Mouse (Mus musculus) liver, embryonic 11.5 days (tissue): ENCODE data around the gene Rhog. TPM values are rescaled to one million over a fixed set of nuclear protein-coding genes. Genes with fewer than 3 reads are reported as not detected.
A peak's percentile ranks its signal among the peaks of the same experiment; 100 is the strongest.

Source experiments
- ATAC-seq: fragments of 200-750 bp; cut with Nextera tagmentation; replicated peaks from 2 replicates; pipeline ENCODE4 v1.8.0; 2017; ENCODE audit warnings: moderate number of reproducible peaks, mild to moderate bottlenecking, moderate TSS enrichment, moderate library complexity; ENCODE audit not compliant: low FRiP score
- DNase-seq: peaks from one replicate; pipeline ENCODE4 v3.0.0-alpha.2; 2017; ENCODE audit warnings: low spot score
- H3K27ac ChIP-seq: fragments of 300-500 bp; sonication (generic); 2 replicates; pipeline ENCODE4 v1.5.1; 2014; ENCODE audit warnings: mild to moderate bottlenecking, low read depth, low read length, control low read depth
- H3K27me3 ChIP-seq: fragments of 300-500 bp; sonication (generic); replicated peaks from 2 replicates; pipeline ENCODE4 v1.6.1; 2014; ENCODE audit warnings: low read length, mixed read lengths; ENCODE audit not compliant: control insufficient read depth, insufficient read depth
- H3K36me3 ChIP-seq: fragments of 300-500 bp; sonication (generic); 2 replicates; pipeline ENCODE4 v1.6.1; 2014; ENCODE audit warnings: mild to moderate bottlenecking, low read length, moderate library complexity, mixed read lengths; ENCODE audit not compliant: control insufficient read depth, insufficient read depth
- H3K4me1 ChIP-seq: fragments of 300-500 bp; sonication (generic); replicated peaks from 2 replicates; pipeline ENCODE4 v1.6.1; 2014; ENCODE audit warnings: low read length, mixed read lengths; ENCODE audit not compliant: control insufficient read depth, insufficient read depth
- H3K4me2 ChIP-seq: fragments of 300-500 bp; sonication (generic); 2 replicates; pipeline ENCODE4 v1.6.1; 2014; ENCODE audit warnings: mild to moderate bottlenecking, control low read depth, moderate library complexity
- H3K4me3 ChIP-seq: fragments of 300-500 bp; sonication (generic); 2 replicates; pipeline ENCODE4 v1.5.1; 2014; ENCODE audit warnings: low read depth, low read length, control low read depth
- H3K9ac ChIP-seq: fragments of 300-500 bp; sonication (generic); 2 replicates; pipeline ENCODE4 v1.6.1; 2014; ENCODE audit warnings: low read depth, low read length, control low read depth
- H3K9me3 ChIP-seq: fragments of 300-500 bp; sonication (generic); 2 replicates; pipeline ENCODE4 v1.6.1; 2016; ENCODE audit warnings: low read length, inconsistent platforms, mixed read lengths; ENCODE audit not compliant: control insufficient read depth
- WGBS: fragments of 180-500 bp; shearing (Covaris S2); extraction: QIAGEN DNeasy Blood & Tissue Kit; methylation state at CpG from one replicate; pipeline ENCODE4 v1.1.7; 2014; 5-methylcytosine and 5-hydroxymethylcytosine counted together
- polyA plus RNA-seq: library from polyadenylated mRNA; unstranded; fragments of >200 nt; fragmentation: Nextera tagmentation; extraction: Ambion mirVana; gene quantifications from 2 replicates; pipeline ENCODE4 v1.2.1, GENCODE M21; 2014

Gene Rhog
- polyA plus RNA-seq, 1 experiment from 2014 or later = 76.8 TPM

- Histone ChIP-seq H3K4me1 (peaks cover 7% of the 10 kb centered on the region; the same call in 1 of the 2 replicates), H3K4me2 (peak overlapping the region; percentile 94), H3K27me3 (no peaks in the 10 kb centered on the region), H3K36me3 (no peaks in the 10 kb centered on the region), H3K4me3 (peak overlapping the region; percentile 67), H3K9me3 (no peaks in the 10 kb centered on the region), H3K27ac (no peak overlapping the region), H3K9ac (peak overlapping the region; percentile 68)
- WGBS = 1% methylated on average over 7 of the region's 13 CpGs
- ATAC-seq (peak; percentile 56), DNase-seq (no peak)
Observed at GRCm38 (mm10) chr7:102222336-102222735, 33.5 kb downstream of the Rhog start.

- peak overlapping the region; percentile 67 for H3K4me3 ChIP-seq
- DNase-seq (no peak), ATAC-seq (no peak)
- H3K9me3 ChIP-seq = no peaks in the 10 kb centered on the region
- H3K9ac ChIP-seq = no peak overlapping the region
- H3K36me3 ChIP-seq = no peaks in the 10 kb centered on the region
- no peak overlapping the region for H3K27ac ChIP-seq
- peak overlapping the region; percentile 22; the same call in 1 of the 2 replicates for H3K4me2 ChIP-seq
- peaks cover 7% of the 10 kb centered on the region; the same call in 1 of the 2 replicates for H3K4me1 ChIP-seq
- WGBS = 34% methylated on average over 1 of the region's 1 CpGs
- H3K27me3 ChIP-seq = no peaks in the 10 kb centered on the region
Observed at GRCm38 (mm10) chr7:102221899-102222298, 34.0 kb downstream of the Rhog start.

- H3K27ac ChIP-seq = peak overlapping the region; percentile 89; the same call in 1 of the 2 replicates
- peak overlapping the region; percentile 65 for H3K4me2 ChIP-seq
- H3K36me3 ChIP-seq = peaks cover 2% of the 10 kb centered on the region; the same call in 1 of the 2 replicates
- no peak for DNase-seq
- WGBS = 62% methylated on average over 3 of the region's 3 CpGs
- no peak for ATAC-seq
- peaks cover 12% of the 10 kb centered on the region for H3K4me1 ChIP-seq
- H3K27me3 ChIP-seq = no peaks in the 10 kb centered on the region
- no peaks in the 10 kb centered on the region for H3K9me3 ChIP-seq
- H3K4me3 ChIP-seq = peak overlapping the region; percentile 77
- H3K9ac ChIP-seq = peak overlapping the region; percentile 73
Observed at GRCm38 (mm10) chr7:102211071-102211470, 44.8 kb downstream of the Rhog start.

GRCm38 (mm10) chr7:102209756-102210721 lies 45.8 kb downstream of the Rhog start, which contains the start of the genes Nup98 and Pgap2:
Gene Nup98 (minus strand): TSS chr7:102210176.
Gene Pgap2 (plus strand): TSS chr7:102210208.
- H3K4me1 ChIP-seq = peaks cover 18% of the 10 kb centered on the region
- under 1% methylated on average over 73 of the region's 87 CpGs for WGBS
- peak; percentile 97 for DNase-seq
- peaks cover 2% of the 10 kb centered on the region; the same call in 1 of the 2 replicates for H3K36me3 ChIP-seq
- H3K4me2 ChIP-seq = peak within 1 kb of the TSS; percentile 76
- H3K27me3 ChIP-seq = no peaks in the 10 kb centered on the region
- H3K4me3 ChIP-seq = peak within 1 kb of the TSS; percentile 77
- peak within 1 kb of the TSS; percentile 90 for H3K9ac ChIP-seq
- H3K9me3 ChIP-seq = no peaks in the 10 kb centered on the region
- peak within 1 kb of the TSS; percentile 89 for H3K27ac ChIP-seq
- peak; percentile 96 for ATAC-seq

- H3K4me3 ChIP-seq = peak overlapping the region; percentile 77
- peak overlapping the region; percentile 76 for H3K4me2 ChIP-seq
- no peak for ATAC-seq
- peaks cover 2% of the 10 kb centered on the region; the same call in 1 of the 2 replicates for H3K36me3 ChIP-seq
- H3K9me3 ChIP-seq = no peaks in the 10 kb centered on the region
- H3K9ac ChIP-seq = peak overlapping the region; percentile 90
- DNase-seq = no peak
- 45% methylated on average over 4 of the region's 4 CpGs for WGBS
- H3K4me1 ChIP-seq = peaks cover 24% of the 10 kb centered on the region
- H3K27me3 ChIP-seq = no peaks in the 10 kb centered on the region
- no peak overlapping the region for H3K27ac ChIP-seq
Observed at GRCm38 (mm10) chr7:102208806-102209363, 47.0 kb downstream of the Rhog start.

- no peak overlapping the region for H3K4me3 ChIP-seq
- peaks cover 2% of the 10 kb centered on the region; the same call in 1 of the 2 replicates for H3K36me3 ChIP-seq
- H3K27ac ChIP-seq = no peak overlapping the region
- peaks cover 24% of the 10 kb centered on the region for H3K4me1 ChIP-seq
- H3K4me2 ChIP-seq = no peak overlapping the region
- H3K27me3 ChIP-seq = no peaks in the 10 kb centered on the region
- ATAC-seq (peak; percentile 45), DNase-seq (no peak)
- WGBS = 32% methylated on average over 1 of the region's 1 CpGs
- no peak overlapping the region for H3K9ac ChIP-seq
- H3K9me3 ChIP-seq = no peaks in the 10 kb centered on the region
Observed at GRCm38 (mm10) chr7:102205646-102206045, 50.2 kb downstream of the Rhog start.

GRCm38 (mm10) chr7:102204296-102204857 lies 51.5 kb downstream of the Rhog start:
- Histone ChIP-seq H3K27me3 (no peaks in the 10 kb centered on the region), H3K4me2 (no peak overlapping the region), H3K9ac (no peak overlapping the region), H3K4me3 (no peak overlapping the region), H3K9me3 (no peaks in the 10 kb centered on the region), H3K27ac (no peak overlapping the region), H3K36me3 (peaks cover 2% of the 10 kb centered on the region; the same call in 1 of the 2 replicates), H3K4me1 (peaks cover 24% of the 10 kb centered on the region)
- ATAC-seq (no peak), DNase-seq (no peak)
- 85% methylated on average over 3 of the region's 3 CpGs for WGBS

- H3K4me1 ChIP-seq = peaks cover 15% of the 10 kb centered on the region
- no peaks in the 10 kb centered on the region for H3K9me3 ChIP-seq
- H3K4me3 ChIP-seq = no peak overlapping the region
- H3K4me2 ChIP-seq = no peak overlapping the region
- no peaks in the 10 kb centered on the region for H3K27me3 ChIP-seq
- no peaks in the 10 kb centered on the region for H3K36me3 ChIP-seq
- H3K9ac ChIP-seq = no peak overlapping the region
- H3K27ac ChIP-seq = no peak overlapping the region
- no peak for ATAC-seq
- DNase-seq = no peak
Observed at GRCm38 (mm10) chr7:102200996-102201785, 54.7 kb downstream of the Rhog start.
